Mouse (Mus musculus): ENCODE results near the gene Srsf12.

Gene Srsf12

GRCm38 (mm10) chr4:33208881-33209841 is at the start of gene Srsf12:
Gene Srsf12 (plus strand): TSS chr4:33208991.
- ChIA-PET CTCF (interaction anchor here (0.6 to 1.2 kb wide), 7 partner anchors 18 to 822 kb away, joined by 3 to 4 read pairs (median 3); no protein-coding TSS in a partner anchor), POLR2A (interaction anchor here in 3 of 4 experiments (0.5 to 2.5 kb wide), 18 partner anchors 9 to 703 kb away, joined by 3 to 12 read pairs (median 5); partner anchors contain the start of genes Pm20d2 (in 2 of the 3) and Rngtt (in 1 of the 3))

GRCm38 (mm10) chr4:33183477-33183876 is 25.3 kb upstream of the Srsf12 start:
- POLR2A ChIA-PET, result no interaction called here
- CTCF ChIA-PET, result no interaction called here

GRCm38 (mm10) chr4:33188164-33188563 is 20.6 kb upstream of the Srsf12 start:
- ChIA-PET POLR2A (interaction anchor here in 3 of 4 experiments (0.6 to 3.4 kb wide), 32 partner anchors 7 to 601 kb away, joined by 3 to 30 read pairs (median 4); partner anchors contain the start of genes Rngtt (in 2 of the 3), Casp8ap2 (in 1 of the 3), Lyrm2 (in 1 of the 3) and Pnrc1 (in 1 of the 3)), CTCF (interaction anchor here in 2 of 4 experiments (0.6 to 2.1 kb wide), 5 partner anchors 8 to 64 kb away, joined by 3 to 6 read pairs (median 4); partner anchors contain the start of gene Srsf12 (in 1 of the 2))

- CTCF ChIA-PET, result interaction anchor here in 3 of 4 experiments (0.6 to 2.1 kb wide), 15 partner anchors 9 to 1108 kb away, joined by 3 to 6 read pairs (median 4); no protein-coding TSS in a partner anchor
- POLR2A ChIA-PET, result interaction anchor here (0.6 to 3.4 kb wide), 62 partner anchors 8 to 781 kb away, joined by 3 to 30 read pairs (median 4); partner anchors contain the start of genes Rngtt (in 2 of the 4), Srsf12 (in 2 of the 4), Ankrd6 (in 1 of the 4) and Casp8ap2 (in 1 of the 4)
Measured at GRCm38 (mm10) chr4:33188781-33189734, 19.7 kb upstream of the Srsf12 start.

GRCm38 (mm10) chr4:33189735-33190036 is 19.1 kb upstream of the Srsf12 start, which contains the start of gene Pm20d2:
Gene Pm20d2 (minus strand): TSS chr4:33189737.
- POLR2A ChIA-PET, result interaction anchor here (0.6 to 3.4 kb wide), 45 partner anchors 9 to 781 kb away, joined by 3 to 30 read pairs (median 4); partner anchors contain the start of genes Srsf12 (in 2 of the 4), Ankrd6 (in 1 of the 4) and Rngtt (in 1 of the 4)
- CTCF ChIA-PET, result interaction anchor here in 3 of 4 experiments (0.6 to 2.1 kb wide), 15 partner anchors 8 to 1108 kb away, joined by 3 to 11 read pairs (median 4); no protein-coding TSS in a partner anchor

GRCm38 (mm10) chr4:33198117-33198516 is 10.7 kb upstream of the Srsf12 start:
- ChIA-PET CTCF (interaction anchor here in 2 of 4 experiments (0.5 to 1.1 kb wide), 2 partner anchors 9 to 254 kb away, joined by 4 to 6 read pairs; partner anchors contain the start of gene Pm20d2 (in 1 of the 2)), POLR2A (interaction anchor here in 2 of 4 experiments (0.5 to 0.7 kb wide), 4 partner anchors 8 to 146 kb away, joined by 3 to 4 read pairs (median 4); partner anchors contain the start of gene Pm20d2 (in 1 of the 2))

- ChIA-PET CTCF (interaction anchor here in 3 of 4 experiments (0.5 to 2.2 kb wide), 12 partner anchors 10 to 667 kb away, joined by 3 to 12 read pairs (median 4); partner anchors contain the start of gene Pm20d2 (in 1 of the 3)), POLR2A (interaction anchor here in 2 of 4 experiments (0.7 to 1.5 kb wide), 3 partner anchors 15 to 16 kb away, joined by 3 read pairs; partner anchors contain the start of gene Pm20d2 (in 2 of the 2))
Measured at GRCm38 (mm10) chr4:33204682-33205081, 4.1 kb upstream of the Srsf12 start.

- ChIA-PET POLR2A (interaction anchor here in 3 of 4 experiments (0.9 to 2.5 kb wide), 8 partner anchors 10 to 103 kb away, joined by 3 to 12 read pairs (median 5); partner anchors contain the start of genes Pm20d2 (in 1 of the 3) and Rngtt (in 1 of the 3)), CTCF (interaction anchor here in 3 of 4 experiments (0.7 to 1.4 kb wide), 3 partner anchors 85 to 117 kb away, joined by 3 to 6 read pairs (median 4); no protein-coding TSS in a partner anchor)
Measured at GRCm38 (mm10) chr4:33207551-33207950, 1.2 kb upstream of the Srsf12 start.

GRCm38 (mm10) chr4:33221847-33222246 is 13.1 kb downstream of the Srsf12 start:
- ChIA-PET POLR2A (interaction anchor here in 2 of 4 experiments (0.6 to 1.6 kb wide), 7 partner anchors 9 to 94 kb away, joined by 3 to 6 read pairs (median 4); partner anchors contain the start of gene Srsf12 (in 1 of the 2)), CTCF (no interaction called here)

GRCm38 (mm10) chr4:33224003-33224675 is 15.3 kb downstream of the Srsf12 start:
- ChIA-PET CTCF (interaction anchor here in 1 of 4 experiments (0.6 kb wide), 1 partner anchor 353 kb away, joined by 5 read pairs; no protein-coding TSS in a partner anchor), POLR2A (interaction anchor here in 3 of 4 experiments (0.6 to 1.9 kb wide), 8 partner anchors 14 to 274 kb away, joined by 3 to 12 read pairs (median 4); partner anchors contain the start of genes Rngtt (in 1 of the 3) and Srsf12 (in 1 of the 3))

- POLR2A ChIA-PET, result no interaction called here
Measured at GRCm38 (mm10) chr4:33227164-33227563, 18.4 kb downstream of the Srsf12 start.

GRCm38 (mm10) chr4:33229639-33230038 is 20.8 kb downstream of the Srsf12 start:
- ChIA-PET POLR2A (interaction anchor here in 1 of 4 experiments (1.4 to 1.9 kb wide), 3 partner anchors 8 to 27 kb away, joined by 3 to 6 read pairs (median 3); no protein-coding TSS in a partner anchor), CTCF (interaction anchor here in 1 of 4 experiments (0.6 kb wide), 1 partner anchor 19 kb away, joined by 3 read pairs; no protein-coding TSS in a partner anchor)

More at GRCm38 (mm10) chr4:33227164-33227563, 18.4 kb downstream of the Srsf12 start:
- CTCF ChIA-PET, result interaction anchor here in 1 of 4 experiments (0.7 kb wide), 2 partner anchors 17 to 198 kb away, joined by 3 read pairs; no protein-coding TSS in a partner anchor

GRCm38 (mm10) chr4:33230881-33231280 is 22.1 kb downstream of the Srsf12 start:
- ChIA-PET POLR2A (interaction anchor here in 2 of 4 experiments (0.9 to 2.3 kb wide), 9 partner anchors 10 to 29 kb away, joined by 3 to 9 read pairs (median 3); no protein-coding TSS in a partner anchor), CTCF (no interaction called here)

- CTCF ChIA-PET, result no interaction called here
- POLR2A ChIA-PET, result interaction anchor here in 3 of 4 experiments (0.6 to 11.8 kb wide), 11 partner anchors 9 to 1204 kb away, joined by 3 to 297 read pairs (median 3); partner anchors contain the start of gene Rngtt (in 1 of the 3)
Measured at GRCm38 (mm10) chr4:33242536-33242935, 33.7 kb downstream of the Srsf12 start.

GRCm38 (mm10) chr4:33243016-33243758 is 34.4 kb downstream of the Srsf12 start:
- ChIA-PET POLR2A (interaction anchor here in 3 of 4 experiments (0.6 to 11.8 kb wide), 25 partner anchors 7 to 1205 kb away, joined by 3 to 297 read pairs (median 4); partner anchors contain the start of gene Rngtt (in 3 of the 3)), CTCF (no interaction called here)

All from embryonic stem cell, embryonic (primary cell).